Mouse (Mus musculus) heart, embryonic 16.5 days (tissue): ENCODE measurements at regions not wholly inside any gene's neighbourhood (a gene's known extent, or its start where the extent isn't known, plus 50 kb on each side); places are given as distances from the start of the nearest gene placed in this dataset. TPM values are rescaled to one million over a fixed set of nuclear protein-coding genes. Genes with fewer than 3 reads are reported as not detected.

Experiments used
- microRNA-seq: library from miRNA; unstranded; fragments of <30 nt; microRNA quantifications from one replicate; pipeline ENCODE4, GENCODE M21; 2017

Small RNAs in the stretch of these regions (microRNA-seq; reads per million reads assigned to microRNA genes)
- not detected for gene Gm27392
